Mouse (Mus musculus) layer of hippocampus, adult 2 months (tissue): Measurements from ENCODE around the gene Gm11634. TPM values are rescaled to one million over a fixed set of nuclear protein-coding genes. Genes with fewer than 3 reads are reported as not detected.
A peak's percentile ranks its signal among the peaks of the same experiment; 100 is the strongest.

Source experiments
- DNase-seq, 2 experiments: peaks; one replicate each; pipeline ENCODE4 v3.0.0; 2022; ENCODE audit warnings: low spot score in 2 of 2
- H3K27ac ChIP-seq: fragments of 200-600 bp; 2 replicates; pipeline ENCODE4 v1.8.1; 2022
- H3K4me3 ChIP-seq: fragments of 200-600 bp; 2 replicates; pipeline ENCODE4 v1.8.1; 2022; ENCODE audit warnings: mild to moderate bottlenecking
- CTCF ChIP-seq: fragments of 200-600 bp; conservative IDR thresholded peaks from 2 replicates; pipeline ENCODE4 v1.8.1; 2022; ENCODE audit warnings: antibody characterized with exemption, mild to moderate bottlenecking, moderate library complexity
- total RNA-seq, 2 experiments: library from RNA; stranded (reverse); gene quantifications; 2 replicates each; pipeline ENCODE4 v1.2.3; 2021

The Gm11634 gene
- total RNA-seq, 2 experiments from 2014 or later = not detected

DNA sequence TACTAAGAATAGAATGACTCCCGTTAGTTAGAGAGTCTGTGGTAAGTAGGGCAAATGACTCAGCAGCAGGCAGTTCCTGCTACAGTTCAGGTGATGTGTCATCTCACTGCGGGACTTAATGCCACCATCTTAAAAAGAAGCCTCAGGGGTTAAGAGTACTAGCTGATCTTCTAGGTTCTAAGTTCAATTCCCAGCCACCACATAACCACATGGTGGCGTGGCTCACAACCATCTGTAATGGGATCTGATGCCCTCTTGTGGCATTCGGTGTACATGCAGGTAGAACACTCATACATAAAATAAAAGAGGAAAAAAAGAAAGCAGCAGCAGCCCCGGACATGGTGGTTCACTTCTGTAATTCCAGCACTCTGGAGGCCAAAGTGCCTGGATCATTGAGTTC, 36.7 kb downstream of the Gm11634 start:
- H3K4me3 ChIP-seq = no peak overlapping the region
- TF ChIP-seq CTCF = peak; percentile 94
- peak; percentile 51 to 65 for DNase-seq
- H3K27ac ChIP-seq = no peak overlapping the region

DNA sequence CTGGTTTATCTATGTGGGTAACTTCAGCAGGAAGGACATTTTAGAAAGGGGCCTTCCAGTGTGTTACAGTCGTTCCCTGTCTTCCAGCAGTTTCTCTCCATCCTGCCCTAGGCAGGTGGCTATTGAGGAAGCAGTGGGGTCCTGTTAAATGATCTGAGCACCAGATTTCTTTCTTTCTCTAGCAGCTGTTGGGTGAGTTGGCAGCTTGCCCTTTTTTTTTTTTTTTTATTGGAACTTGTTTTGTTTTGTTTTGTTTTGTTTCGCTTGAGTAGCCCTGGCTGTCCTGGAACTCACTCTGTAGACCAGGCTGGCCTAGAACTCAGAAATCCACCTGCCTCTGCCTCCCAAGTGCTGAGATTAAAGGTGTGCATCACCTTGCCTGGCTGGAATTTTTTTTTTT, 42.1 kb downstream of the Gm11634 start:
- no peak for DNase-seq
- H3K4me3 ChIP-seq = no peak overlapping the region
- no peak for TF ChIP-seq CTCF
- H3K27ac ChIP-seq = no peak overlapping the region

DNA sequence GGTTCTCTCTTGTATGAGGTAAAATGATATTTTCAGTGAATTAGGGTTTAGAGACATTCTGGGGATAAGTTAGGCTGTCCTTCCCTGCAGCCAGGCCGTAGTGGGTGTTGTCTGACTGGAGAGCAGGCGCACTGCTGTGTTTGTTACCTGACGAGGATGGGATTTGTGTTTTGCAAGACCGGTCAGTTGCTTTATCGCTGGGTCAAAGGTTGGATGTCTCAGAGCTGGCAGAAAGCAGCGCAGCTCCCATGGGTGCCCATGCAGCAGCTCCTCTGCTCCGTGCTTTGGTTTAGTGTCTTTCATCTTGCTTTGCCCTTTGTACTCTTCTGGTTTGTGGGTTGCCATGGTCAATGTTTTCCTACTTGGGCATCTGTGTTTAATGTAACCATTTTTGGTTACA, 42.5 kb downstream of the Gm11634 start:
- no peak overlapping the region for H3K27ac ChIP-seq
- DNase-seq = no peak
- TF ChIP-seq CTCF = no peak
- H3K4me3 ChIP-seq = no peak overlapping the region

DNA sequence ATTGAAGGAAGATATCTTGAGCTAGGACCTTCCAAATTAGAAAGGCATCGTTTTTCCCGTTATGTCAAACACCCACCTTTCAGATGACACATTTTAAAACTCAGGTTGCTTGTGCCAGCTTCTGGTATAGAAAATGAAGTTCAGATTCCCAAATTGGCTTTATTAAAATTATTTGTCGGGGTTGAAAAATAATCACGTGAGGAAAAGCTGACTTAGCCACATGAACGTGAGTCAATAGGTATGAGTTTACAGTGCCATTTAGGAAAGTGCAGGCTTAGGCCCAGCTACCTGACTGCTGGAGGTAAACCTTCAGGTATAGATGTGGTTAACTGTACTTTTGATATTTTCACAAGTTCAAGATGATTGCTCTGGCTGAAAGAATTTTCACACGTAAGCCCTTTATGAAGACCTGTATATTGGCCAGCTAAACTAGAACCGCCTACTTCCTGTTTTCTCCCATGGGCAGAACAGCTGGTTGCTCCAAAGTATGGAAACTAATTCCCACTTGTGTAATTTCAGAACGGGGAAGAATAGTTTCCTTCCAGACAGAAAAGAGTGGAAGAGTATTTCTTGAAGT, 45.6 kb downstream of the Gm11634 start:
- TF ChIP-seq CTCF = no peak
- Histone ChIP-seq H3K27ac (peak overlapping the region; percentile 92), H3K4me3 (peak overlapping the region; percentile 82)
- no peak for DNase-seq

DNA sequence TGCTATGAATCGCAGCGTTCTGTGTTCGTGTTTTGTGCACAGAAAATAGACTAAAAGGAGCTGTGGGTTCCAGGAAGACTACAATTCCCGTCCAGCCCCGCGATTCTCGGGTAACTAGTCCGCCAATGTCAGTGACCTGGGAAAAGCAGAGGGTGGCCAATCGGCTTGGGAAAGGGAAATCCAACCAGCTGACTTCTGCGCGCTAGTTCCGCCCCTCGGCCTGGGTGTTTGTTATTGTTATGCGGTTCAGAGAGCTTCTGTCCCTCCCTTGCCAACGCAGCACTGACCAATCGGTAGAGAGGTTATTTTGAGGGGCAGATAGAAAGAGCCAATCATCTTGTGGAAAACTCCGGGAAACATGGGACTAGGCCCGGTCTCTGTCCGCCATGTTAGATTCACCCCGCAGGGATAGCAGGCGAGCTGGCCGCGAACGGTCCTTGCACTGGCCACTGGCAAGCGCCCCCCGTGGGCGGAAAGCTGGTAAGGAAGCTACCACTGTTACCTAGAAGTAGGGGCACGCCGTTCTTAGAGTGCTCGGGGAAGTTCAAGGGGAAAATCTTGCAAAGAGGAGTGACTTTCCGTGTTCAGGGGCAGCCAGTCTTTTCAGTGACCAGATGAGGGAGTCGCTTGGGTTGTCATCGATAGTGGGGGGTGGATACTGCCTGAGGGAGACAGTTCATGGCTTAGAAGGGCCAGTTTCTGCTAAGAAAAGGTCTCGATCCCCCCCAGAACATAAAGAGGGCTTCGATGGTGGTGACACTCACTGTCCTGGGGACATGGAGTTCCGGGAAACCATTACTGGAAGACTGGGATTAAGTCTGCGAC, 46.4 kb downstream of the Gm11634 start:
- Histone ChIP-seq H3K4me3 (peak overlapping the region; percentile 82), H3K27ac (peak overlapping the region; percentile 98)
- DNase-seq = peak; percentile 99 to 100
- peak; percentile 60 for TF ChIP-seq CTCF

DNA sequence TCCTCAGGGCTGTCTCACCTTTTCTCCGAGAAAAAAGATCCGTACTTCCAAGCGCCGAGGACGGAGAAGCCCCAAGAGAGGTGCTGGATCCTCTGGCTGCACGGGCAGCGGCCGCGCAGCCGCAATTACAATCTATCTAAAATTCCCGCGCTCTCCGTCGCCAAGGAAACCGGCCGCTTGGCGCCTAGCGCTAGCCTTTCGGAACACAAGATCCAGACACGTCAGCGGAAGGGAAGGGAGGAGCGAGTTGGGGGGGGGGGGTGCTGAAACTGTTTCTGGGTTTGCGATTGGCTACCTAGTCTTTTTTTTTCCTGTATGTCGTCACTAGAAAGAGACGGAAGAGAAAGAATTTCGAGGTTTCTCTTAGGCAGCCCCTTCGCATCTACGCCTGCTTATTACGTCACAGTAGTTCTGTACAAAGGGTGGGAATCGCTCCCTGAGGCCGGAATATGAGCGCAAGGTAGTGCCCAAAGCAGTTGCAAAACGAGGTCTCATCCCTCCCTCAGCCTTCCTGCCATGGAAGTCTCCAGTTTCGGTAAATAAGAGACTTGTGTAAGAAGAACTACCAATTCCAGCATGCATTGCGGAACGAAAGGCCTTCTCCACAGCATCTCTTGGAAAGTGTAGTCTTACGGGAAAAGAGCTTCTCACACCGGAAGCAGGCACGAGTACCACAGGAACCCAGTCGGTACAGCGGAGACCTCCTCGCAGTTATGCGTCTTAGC, 47.1 kb downstream of the Gm11634 start, which contains the start of the genes Brca1 and Nbr1:
Gene Brca1 (minus strand): TSS at position 205 of the 725 bp plus-strand sequence.
Gene Nbr1 (plus strand): TSS at position 399 of the 725 bp plus-strand sequence.
- no peak for TF ChIP-seq CTCF
- Histone ChIP-seq H3K27ac (peak within 1 kb of the TSS; percentile 98), H3K4me3 (peak within 1 kb of the TSS; percentile 82)
- DNase-seq = peak; percentile 93 to 95

DNA sequence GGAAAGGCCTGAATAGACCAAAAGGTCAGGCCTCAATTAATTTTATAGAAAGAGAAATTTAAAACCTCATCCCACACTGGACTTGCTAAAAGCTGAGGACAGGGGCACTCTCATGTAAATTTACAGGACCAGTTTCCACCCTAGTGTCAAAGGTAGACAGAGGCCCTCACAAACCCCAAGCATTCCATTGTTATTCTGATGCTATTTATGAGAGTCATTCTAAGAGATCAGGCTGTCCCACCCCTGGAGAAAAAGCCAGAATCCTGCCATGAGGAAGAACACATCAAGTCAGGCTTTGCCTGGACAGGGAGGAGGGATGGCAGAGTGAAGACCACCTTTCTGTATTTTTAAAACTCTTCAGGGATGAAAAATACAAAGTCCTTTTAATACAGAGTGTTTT, 50.5 kb downstream of the Gm11634 start:
- TF ChIP-seq CTCF = no peak
- DNase-seq = no peak
- Histone ChIP-seq H3K4me3 (no peak overlapping the region), H3K27ac (no peak overlapping the region)

DNA sequence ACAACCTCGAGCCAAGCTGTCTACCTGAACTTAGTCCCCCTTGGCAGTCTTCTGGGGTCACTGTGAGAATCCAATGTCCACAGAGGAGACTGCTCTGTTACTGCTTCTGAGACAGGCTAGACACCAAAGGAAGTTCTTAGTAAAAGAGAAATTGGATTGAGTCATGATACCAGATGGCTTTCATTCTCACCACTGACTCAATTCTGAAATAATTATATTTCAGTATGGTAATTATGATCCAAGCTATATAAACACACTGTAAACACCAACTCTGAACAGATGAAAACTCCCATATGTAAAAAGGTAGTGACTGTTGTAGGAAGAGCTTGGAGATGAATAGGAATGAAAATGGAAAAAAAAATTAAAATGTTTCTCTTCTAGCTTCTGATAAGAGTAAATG, 54.9 kb downstream of the Gm11634 start:
- DNase-seq = peak in 1 of 2 experiments; percentile 65
- no peak overlapping the region for H3K4me3 ChIP-seq
- no peak for TF ChIP-seq CTCF
- no peak overlapping the region for H3K27ac ChIP-seq

Other genes with a start within 250 kb of the Gm11634 start
- not detected for gene G6pc, start 231.7 kb downstream of the Gm11634 start, total RNA-seq
- gene Aarsd1, start 181.6 kb downstream of the Gm11634 start, total RNA-seq = 10 to 100 TPM; 47.2 to 51.2 TPM
- gene Gm27029, start 174.5 kb downstream of the Gm11634 start, total RNA-seq = 1 to 10 TPM; 6.7 to 7.4 TPM
- 10 to 100 TPM; 31.9 to 33.5 TPM for gene Rundc1, start 174.2 kb downstream of the Gm11634 start, total RNA-seq
- 1 to 10 TPM in 1 of 2 experiments, under 1 TPM in 1; 0.71 to 2.0 TPM for gene Ptges3l, start 173.9 kb downstream of the Gm11634 start, total RNA-seq
- 10 to 100 TPM; 31.6 to 32.9 TPM for gene Rpl27, start 157.0 kb downstream of the Gm11634 start, total RNA-seq
- gene Ifi35, start 150.8 kb downstream of the Gm11634 start, total RNA-seq = 1 to 10 TPM; 2.4 to 3.5 TPM
- 100 to 1,000 TPM; 113 to 122 TPM for gene Rnd2, start 134.3 kb downstream of the Gm11634 start, total RNA-seq
- gene Vat1, start 133.0 kb downstream of the Gm11634 start, total RNA-seq = 10 to 100 TPM; 25.3 to 27.7 TPM
- 1 to 10 TPM; 1.3 TPM for gene Brca1, start 47.3 kb downstream of the Gm11634 start, total RNA-seq
- gene Nbr1, start 47.1 kb downstream of the Gm11634 start, total RNA-seq = 100 to 1,000 TPM; 199 to 221 TPM
- 1 to 10 TPM; 2.4 to 4.2 TPM for gene Tmem106a, start 17.0 kb downstream of the Gm11634 start, total RNA-seq
- 1 to 10 TPM; 8.4 to 10.0 TPM for gene Rdm1, start 27.9 kb upstream of the Gm11634 start, total RNA-seq
- gene Arl4d, start 66.3 kb upstream of the Gm11634 start, total RNA-seq = 10 to 100 TPM; 10.6 to 16.0 TPM
- gene Dhx8, start 133.7 kb upstream of the Gm11634 start, total RNA-seq = 10 to 100 TPM; 33.2 to 38.4 TPM
- gene Etv4, start 186.1 kb upstream of the Gm11634 start, total RNA-seq = 10 to 100 TPM; 10.1 to 10.7 TPM